Mouse (Mus musculus): ENCODE data around the gene Rims1.

Rims1 gene

DNA sequence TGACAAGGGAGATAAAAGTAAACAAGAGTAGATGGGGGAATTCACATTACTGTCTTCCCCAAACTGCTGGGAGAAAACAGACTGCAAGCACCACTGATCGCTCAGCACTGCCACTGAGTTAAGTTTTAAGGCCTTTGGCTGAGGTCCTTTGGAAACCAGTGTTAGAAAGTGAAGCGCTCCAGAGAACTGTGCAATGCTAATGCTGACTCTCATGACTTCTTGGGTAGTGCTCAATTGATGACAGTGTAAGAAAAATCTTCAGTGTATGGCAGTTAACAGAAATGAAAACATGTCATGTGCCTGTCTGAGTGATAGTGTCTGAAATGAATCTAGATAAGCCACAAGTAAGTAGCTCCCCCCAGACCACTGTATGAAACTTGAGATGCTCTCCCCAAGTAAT is 111.3 kb downstream of the Rims1 start:
- no peak for DNase-seq

- DNase-seq = no peak
These were observed 122.3 kb downstream of the Rims1 start for GRCm38 (mm10) chr1:22683455-22683854.

GRCm38 (mm10) chr1:22664196-22664595 is 141.6 kb downstream of the Rims1 start:
- DNase-seq = no peak

GRCm38 (mm10) chr1:22661825-22662224 is 144.0 kb downstream of the Rims1 start:
- DNase-seq = no peak

DNA sequence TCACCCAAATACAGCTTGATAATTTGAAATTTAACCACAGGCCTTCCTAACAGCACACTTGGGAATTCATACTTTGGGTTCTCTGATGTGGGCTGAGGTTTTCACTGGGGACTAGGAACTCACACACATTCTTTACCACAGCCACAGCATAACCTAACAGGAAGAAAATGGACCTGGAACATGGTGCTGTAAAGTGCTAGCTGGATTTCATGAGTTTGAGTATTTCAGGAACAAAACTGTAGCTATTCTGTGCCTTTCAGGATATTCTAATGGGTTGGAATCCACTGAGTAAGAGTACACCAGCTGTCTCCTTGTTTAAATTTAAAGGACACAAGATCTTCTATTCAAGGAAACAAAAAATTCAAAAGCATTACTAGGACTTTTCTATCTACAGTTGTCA is 149.8 kb downstream of the Rims1 start:
- no peak for DNase-seq

GRCm38 (mm10) chr1:22654903-22655302 is 150.9 kb downstream of the Rims1 start:
- peak; percentile 64 to 72 for DNase-seq

- peak; percentile 69 for DNase-seq
These were observed 155.2 kb downstream of the Rims1 start for GRCm38 (mm10) chr1:22650588-22650987.

DNA sequence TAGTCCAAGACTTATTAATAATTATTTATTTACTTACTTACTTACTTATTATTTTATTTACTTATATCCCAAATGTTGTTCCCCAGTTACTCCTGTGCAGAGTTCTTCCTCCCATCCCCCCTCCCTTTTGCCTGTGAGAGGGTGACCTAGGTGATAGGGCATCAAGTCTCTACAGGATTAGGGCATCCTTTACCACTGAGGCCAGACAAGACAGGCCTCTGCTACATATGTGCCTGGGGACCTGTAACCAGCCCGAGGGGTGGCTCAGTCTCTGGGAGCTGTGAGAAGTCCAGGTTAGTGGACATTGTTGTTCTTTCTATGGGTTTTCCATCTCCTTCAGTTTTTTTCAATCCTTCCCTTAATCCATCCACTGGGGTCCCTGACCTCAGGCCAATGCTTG is 156.4 kb downstream of the Rims1 start:
- DNase-seq = no peak

DNA sequence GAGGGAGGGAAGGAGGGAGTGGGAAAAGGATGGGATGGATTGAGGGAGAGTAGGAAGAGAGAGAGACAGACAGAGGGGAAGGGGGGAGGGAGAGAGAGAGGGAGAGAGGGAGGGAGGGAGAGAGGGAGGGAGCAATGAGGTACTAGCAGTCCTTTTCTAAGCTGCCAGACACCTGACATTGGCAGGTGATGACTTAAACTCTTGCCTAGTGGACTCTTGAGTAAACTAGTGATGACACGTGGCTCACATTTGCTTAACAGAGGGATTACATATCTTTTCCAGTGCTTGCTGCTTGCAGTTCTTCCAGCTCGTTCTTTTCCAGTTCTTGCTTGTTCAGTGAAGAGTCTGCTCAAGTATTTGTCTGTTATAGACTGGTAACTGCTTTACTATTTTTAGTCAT is 160.5 kb downstream of the Rims1 start:
- no peak for DNase-seq

DNA sequence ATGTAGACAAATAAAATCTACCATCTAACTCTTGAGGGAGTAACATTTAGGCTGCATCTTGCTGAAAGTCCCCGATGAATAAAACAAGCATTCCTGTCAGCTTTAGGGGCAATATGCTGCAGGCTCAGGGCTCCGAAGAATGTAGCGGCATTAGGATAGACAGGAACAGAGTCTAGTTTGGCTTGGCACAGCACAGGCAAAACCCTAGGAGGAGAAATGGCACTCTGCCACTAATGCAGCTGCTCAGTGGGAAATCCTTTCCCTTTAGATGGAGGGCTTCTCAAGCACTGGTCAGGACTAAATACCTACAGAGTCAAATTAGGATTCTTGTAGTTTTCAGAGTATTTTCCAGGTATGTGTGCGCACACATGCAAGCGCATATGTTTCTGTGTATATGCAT is 165.2 kb downstream of the Rims1 start:
- DNase-seq = peak; percentile 87 to 89

DNA sequence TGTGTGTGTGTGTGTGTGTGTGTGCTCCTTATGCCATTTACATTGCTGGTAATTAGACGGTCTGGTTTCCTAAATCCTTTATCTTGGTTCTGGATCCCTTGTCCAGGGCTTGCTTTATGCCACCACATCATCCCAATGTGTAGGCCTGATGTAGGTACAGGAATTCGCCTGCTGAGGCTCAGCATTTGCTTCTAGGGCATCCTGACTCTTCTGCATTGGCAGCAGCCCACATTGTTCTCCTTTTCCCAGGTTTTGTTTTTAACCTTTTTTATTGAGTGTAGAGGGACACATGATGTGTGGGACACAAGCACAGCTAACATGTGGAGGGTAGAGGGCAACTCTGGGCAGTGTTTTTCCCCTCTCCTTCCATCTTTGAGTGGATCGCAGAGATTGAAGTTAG is 166.1 kb downstream of the Rims1 start:
- DNase-seq = peak; percentile 44 to 49

DNA sequence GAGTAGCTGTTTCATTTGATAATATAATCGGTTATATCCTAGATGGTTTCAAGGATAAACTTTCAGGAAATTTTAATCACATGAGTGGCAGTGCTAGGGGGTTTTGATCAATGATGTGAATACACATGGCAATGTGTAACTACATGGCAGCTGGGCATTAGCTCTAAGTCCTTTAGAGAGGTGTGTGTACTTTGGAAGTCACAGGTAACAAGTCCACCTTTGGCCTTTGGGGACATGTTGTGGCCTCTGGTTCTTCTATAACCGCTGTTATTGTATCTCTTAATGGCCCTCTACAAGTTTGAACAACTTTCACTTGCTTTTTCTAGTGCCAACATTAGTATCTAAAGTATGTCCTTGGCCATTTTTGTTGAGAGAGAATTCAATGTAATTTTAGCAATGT is 171.9 kb downstream of the Rims1 start:
- no peak for DNase-seq

GRCm38 (mm10) chr1:22632551-22632950 is 173.2 kb downstream of the Rims1 start:
- peak; percentile 44 to 62 for DNase-seq

- DNase-seq = peak; percentile 75 to 81
These were observed 173.8 kb downstream of the Rims1 start for GRCm38 (mm10) chr1:22631991-22632390.

GRCm38 (mm10) chr1:22629011-22629410 is 176.8 kb downstream of the Rims1 start:
- DNase-seq = no peak

DNA sequence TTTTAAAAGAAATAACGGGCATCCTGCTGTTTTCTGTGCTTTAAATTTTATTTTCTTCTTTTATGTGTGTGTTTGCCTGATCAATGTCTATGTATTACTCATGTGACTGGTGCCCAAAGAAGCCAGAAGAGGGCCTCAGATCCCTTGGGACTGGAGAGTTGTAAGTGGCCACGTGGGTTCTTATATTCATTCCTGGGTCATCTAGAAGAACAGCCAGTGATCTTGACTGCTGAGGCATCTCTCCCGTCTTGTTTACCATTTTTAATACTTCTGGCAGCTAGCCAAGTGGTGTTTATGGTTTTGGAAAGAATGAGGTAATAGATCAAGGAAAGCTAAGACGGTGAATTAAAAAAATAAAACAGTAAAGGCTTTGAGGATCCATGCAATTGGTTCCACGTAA is 178.8 kb downstream of the Rims1 start:
- no peak for DNase-seq

DNA sequence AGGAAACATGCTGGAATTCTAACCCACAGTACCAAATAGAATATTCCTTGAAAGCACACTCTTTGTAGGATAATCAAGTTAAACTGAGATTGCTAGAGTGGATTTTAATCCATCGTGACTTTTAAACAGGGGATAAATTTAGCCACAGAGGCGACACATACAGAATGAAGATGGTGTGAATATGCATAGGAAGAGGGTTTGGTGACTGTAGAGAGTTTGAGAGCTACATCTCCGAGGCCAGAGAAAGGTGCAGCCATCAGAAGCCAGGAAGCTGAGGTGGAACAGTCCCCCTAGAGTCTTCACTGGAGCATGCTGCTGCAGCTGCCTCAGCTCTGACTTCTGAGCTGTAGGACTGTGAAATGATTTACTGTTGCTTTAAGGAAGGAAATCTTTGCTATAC is 179.5 kb downstream of the Rims1 start:
- no peak for DNase-seq

- no peak for DNase-seq
These were observed 185.0 kb downstream of the Rims1 start for GRCm38 (mm10) chr1:22620827-22621226.

DNA sequence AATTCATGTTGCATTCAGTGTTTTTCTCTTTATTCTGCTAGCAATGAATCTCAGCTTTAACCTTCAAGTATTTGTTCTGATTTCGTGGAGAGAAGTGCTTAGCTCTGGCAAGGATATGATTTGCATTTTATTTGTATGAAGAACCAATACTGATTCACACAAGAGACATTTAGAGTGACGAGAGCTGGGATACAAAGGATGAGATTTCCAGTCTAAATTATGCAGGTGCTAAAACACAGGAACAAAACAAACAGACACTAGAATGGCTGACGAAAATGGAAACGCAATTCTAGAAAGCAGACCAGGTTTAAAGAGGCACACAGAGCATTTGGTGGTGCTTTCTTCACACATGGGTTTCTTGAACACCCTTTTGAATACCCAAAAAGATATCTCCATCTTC is 190.2 kb downstream of the Rims1 start:
- no peak for DNase-seq

- no peak for DNase-seq
These were observed 192.2 kb downstream of the Rims1 start for GRCm38 (mm10) chr1:22613609-22614008.

GRCm38 (mm10) chr1:22604329-22605044 is 201.3 kb downstream of the Rims1 start:
- peak in 1 of 2 experiments; percentile 65 for DNase-seq

- DNase-seq = no peak
These were observed 209.6 kb downstream of the Rims1 start for GRCm38 (mm10) chr1:22596197-22596596.

GRCm38 (mm10) chr1:22594841-22595240 is 211.0 kb downstream of the Rims1 start:
- peak in 1 of 2 experiments; percentile 39 for DNase-seq

GRCm38 (mm10) chr1:22587859-22588383 is 217.9 kb downstream of the Rims1 start:
- no peak for DNase-seq

- no peak for DNase-seq
These were observed 220.2 kb downstream of the Rims1 start for GRCm38 (mm10) chr1:22585560-22585959.

Measured in cerebellum, postnatal 25 days (tissue).